Mouse (Mus musculus) ES-E14 (cell line): Measurements from ENCODE around the gene Lhfp.

Experiments
- CHD2 ChIP-seq: IDR thresholded peaks from 2 replicates; pipeline ENCODE4 v1.6.1; 2014; ENCODE audit warnings: mild to moderate bottlenecking, low read depth, low read length, inconsistent platforms
- HCFC1 ChIP-seq: IDR thresholded peaks from 2 replicates; pipeline ENCODE4 v1.6.1; 2012; ENCODE audit warnings: low read length, inconsistent platforms, borderline replicate concordance; ENCODE audit not compliant: insufficient read depth
- MAFK ChIP-seq: IDR thresholded peaks from 2 replicates; pipeline ENCODE4 v1.6.1; 2014; ENCODE audit warnings: mild to moderate bottlenecking, low read depth, low read length, inconsistent platforms; ENCODE audit not compliant: insufficient read depth
- ZC3H11A ChIP-seq: IDR thresholded peaks from 2 replicates; pipeline ENCODE4 v1.6.1; 2012; ENCODE audit warnings: low read depth, mild to moderate bottlenecking, inconsistent platforms, low read length, borderline replicate concordance

DNA sequence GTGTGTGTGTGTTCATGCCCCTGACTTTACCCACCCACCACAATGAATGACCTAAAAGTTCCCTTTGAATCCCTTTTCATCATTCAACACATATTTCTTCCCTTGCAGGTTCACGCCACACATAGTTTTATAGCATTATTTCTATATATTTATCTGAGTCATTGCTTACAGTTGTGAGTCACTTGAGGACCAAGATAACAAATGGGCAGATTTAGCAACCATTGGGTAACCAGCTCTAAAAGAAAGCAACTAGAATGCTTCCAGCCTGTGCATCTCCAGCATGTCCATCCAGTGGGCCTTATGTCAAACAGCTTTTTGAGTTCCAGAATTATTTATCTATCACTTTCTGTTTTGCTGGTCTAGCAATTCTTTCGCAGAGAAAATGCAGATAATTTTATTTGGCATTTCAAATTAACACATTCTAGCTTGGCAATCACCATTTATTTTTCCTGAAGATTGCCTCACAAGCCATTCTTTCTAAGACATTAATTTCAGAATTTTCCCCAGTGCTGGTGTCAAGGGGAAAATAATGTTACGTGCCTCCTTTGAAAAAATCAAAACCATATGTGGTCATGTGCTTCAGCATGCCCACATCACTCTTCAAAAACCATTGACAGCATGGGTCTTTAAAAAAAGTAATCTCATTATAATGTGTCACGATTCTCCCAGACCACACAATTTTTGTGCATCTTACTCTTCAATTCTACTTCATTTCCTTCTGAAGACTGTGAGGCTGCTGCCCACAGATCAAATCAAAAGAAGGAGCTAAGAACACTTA lies 263.0 kb downstream of the Lhfp start:
- no peak for TF ChIP-seq ZC3H11A
- TF ChIP-seq MAFK = no peak
- TF ChIP-seq HCFC1 = no peak
- TF ChIP-seq CHD2 = no peak
